Mouse (Mus musculus): ENCODE data around the gene Tra2a.

Gene Tra2a

GRCm38 (mm10) chr6:49211596-49211995 lies 52.2 kb downstream of the Tra2a start:
- DNase-seq (ENCODE audit: low spot score): no peak

GRCm38 (mm10) chr6:49209881-49210854 lies 53.7 kb downstream of the Tra2a start:
- peak; percentile 77 for DNase-seq (ENCODE audit: low spot score)

GRCm38 (mm10) chr6:49208935-49209334 lies 54.9 kb downstream of the Tra2a start:
- DNase-seq (ENCODE audit: low spot score): no peak

DNA sequence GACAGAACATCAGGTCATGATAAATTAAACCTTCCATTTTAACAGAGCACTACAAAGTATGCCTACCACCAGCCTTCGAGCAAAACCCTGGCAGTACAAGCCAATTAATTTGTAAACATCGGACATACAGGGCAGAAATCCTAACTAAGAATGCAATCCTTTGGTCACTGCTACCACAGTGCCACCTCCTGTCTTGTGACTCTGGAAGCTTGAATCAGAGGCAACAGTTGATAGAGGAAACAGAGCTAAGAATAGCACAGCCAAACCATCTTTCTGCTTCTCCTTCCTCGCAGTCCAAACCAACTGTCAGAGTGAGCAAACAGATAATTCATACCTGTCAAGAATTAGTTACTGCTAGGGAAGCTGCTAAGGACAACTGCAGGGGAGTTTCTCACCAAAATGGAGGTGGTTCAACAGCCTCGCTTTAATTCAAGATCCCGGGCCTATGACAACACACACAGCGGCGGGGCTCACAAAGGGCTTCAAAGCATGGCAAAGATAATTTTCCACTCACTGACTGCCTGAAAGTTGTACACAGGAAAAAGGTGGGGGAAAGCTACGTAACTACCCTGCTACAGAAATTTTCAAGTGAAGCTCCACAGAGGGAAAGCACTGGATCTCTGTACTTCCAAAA lies 55.4 kb downstream of the Tra2a start:
- no peak for DNase-seq (ENCODE audit: low spot score)

- no peak for DNase-seq (ENCODE audit: low spot score)
Observed at GRCm38 (mm10) chr6:49206416-49206815, 57.4 kb downstream of the Tra2a start.

DNA sequence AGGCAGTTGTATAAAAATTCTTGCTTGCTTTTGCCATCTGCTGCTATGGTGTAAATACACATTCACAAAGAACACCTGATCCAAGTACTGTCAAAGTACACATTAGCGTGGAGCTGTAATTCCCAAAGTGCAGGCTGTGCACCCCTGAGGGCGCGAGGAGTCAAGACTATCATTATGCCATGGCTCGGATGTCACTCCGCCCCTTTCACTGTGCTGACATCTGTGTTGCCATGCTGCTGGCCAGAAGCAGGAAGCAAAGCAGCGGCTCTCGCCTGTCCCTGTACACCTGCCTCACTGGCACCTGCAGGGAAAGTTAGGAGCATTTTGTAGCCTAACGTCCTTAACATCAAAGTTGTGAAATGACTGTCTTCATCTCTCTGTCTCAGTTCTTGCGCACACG lies 68.6 kb downstream of the Tra2a start:
- no peak for DNase-seq (ENCODE audit: low spot score)

DNA sequence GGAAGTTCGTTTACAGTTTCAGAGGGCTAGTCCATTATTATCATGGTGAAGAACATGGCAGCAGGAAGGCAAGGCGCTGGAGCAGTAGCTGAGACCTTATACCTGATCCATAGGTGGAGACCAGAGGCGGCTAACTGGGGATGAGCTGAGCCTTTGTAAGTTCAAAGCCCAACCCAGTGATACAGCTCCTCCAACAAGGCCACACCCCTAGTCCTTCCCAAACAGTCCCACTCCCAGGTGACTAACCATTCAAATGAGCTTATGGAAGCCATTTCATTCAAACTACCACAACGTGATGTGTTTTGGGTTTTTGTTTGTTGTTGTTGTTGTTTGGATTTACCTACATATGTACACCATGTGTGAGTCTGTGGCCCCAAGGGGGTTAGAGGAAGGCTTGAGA lies 69.3 kb downstream of the Tra2a start:
- no peak for DNase-seq (ENCODE audit: low spot score)
